Mouse (Mus musculus) layer of hippocampus, adult 2 months (tissue): ENCODE measurements around the gene Sos1. TPM values are rescaled to one million over a fixed set of nuclear protein-coding genes. Genes with fewer than 3 reads are reported as not detected.

Experiments used
- DNase-seq, 2 experiments: peaks; one replicate each; pipeline ENCODE4 v3.0.0; 2022; ENCODE audit warnings: low spot score in 2 of 2
- H3K27ac ChIP-seq: fragments of 200-600 bp; 2 replicates; pipeline ENCODE4 v1.8.1; 2022
- H3K4me3 ChIP-seq: fragments of 200-600 bp; 2 replicates; pipeline ENCODE4 v1.8.1; 2022; ENCODE audit warnings: mild to moderate bottlenecking
- CTCF ChIP-seq: fragments of 200-600 bp; conservative IDR thresholded peaks from 2 replicates; pipeline ENCODE4 v1.8.1; 2022; ENCODE audit warnings: antibody characterized with exemption, mild to moderate bottlenecking, moderate library complexity
- total RNA-seq, 2 experiments: library from RNA; stranded (reverse); gene quantifications; 2 replicates each; pipeline ENCODE4 v1.2.3; 2021

The Sos1 gene
- total RNA-seq, 2 experiments from 2014 or later = 35.2 to 36.8 TPM

- Histone ChIP-seq H3K4me3 (no peak overlapping the region), H3K27ac (no peak overlapping the region)
- DNase-seq = no peak
- no peak for TF ChIP-seq CTCF
Measured at GRCm38 (mm10) chr17:80505342-80505741, 25.1 kb upstream of the Sos1 start.

DNA sequence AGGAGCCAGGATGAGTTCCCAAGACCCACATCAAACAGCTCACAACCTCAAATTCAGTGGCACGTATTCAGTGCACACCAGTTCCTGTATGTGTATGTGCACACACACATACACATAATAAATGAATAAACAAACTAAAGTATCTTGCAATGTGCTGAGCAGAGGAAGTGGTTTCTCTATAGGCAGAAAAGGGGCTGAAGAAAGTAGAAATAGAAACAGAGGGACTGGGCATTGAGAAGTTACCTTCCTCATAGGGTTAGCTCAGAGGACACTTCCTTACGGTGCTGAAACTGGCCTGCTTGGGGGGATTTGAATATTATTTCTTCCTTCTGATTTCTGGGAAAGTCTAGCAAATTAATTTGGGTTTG lies 21.5 kb upstream of the Sos1 start:
- TF ChIP-seq CTCF = no peak
- no peak overlapping the region for H3K27ac ChIP-seq
- H3K4me3 ChIP-seq = no peak overlapping the region
- no peak for DNase-seq

DNA sequence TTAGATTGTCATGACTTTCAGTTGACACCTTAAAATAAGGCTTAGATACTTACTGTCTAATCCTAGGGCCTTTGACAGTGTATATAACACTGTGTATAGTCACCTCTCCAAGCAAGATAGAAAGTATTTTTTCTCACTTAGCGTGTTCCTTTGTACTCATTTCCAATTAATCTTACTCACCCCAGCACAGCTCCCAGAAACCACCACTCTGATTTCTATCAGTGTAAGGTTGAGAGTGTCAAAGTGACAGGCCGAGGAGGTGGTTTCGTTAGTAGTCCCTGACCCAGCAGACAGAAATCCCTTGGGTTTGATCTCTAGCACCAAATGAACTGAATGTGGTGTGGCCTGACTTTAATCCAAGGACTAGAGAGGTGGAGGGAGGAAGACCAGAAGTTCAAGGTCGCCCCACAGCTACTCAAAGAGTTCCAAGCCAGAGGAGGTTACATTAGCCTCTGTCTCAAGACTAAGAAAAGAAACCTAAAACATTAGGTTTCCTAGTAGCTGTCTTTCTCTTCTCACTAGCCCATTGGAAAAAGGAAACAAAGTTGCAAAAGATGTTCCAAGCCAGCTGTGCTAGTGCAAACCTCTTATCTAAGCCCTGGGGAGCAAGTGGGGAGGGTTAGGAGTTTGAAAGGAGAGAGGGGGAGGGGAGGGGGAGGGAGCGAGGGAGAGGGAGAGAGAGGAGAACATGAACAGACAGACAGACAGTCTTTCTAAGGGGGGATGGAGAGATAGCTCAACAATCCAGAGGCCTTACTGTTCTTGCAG lies 21.0 kb upstream of the Sos1 start:
- H3K27ac ChIP-seq = no peak overlapping the region
- TF ChIP-seq CTCF = no peak
- no peak for DNase-seq
- no peak overlapping the region for H3K4me3 ChIP-seq

GRCm38 (mm10) chr17:80500025-80500424 lies 19.8 kb upstream of the Sos1 start:
- DNase-seq = no peak
- H3K27ac ChIP-seq = no peak overlapping the region
- H3K4me3 ChIP-seq = no peak overlapping the region
- no peak for TF ChIP-seq CTCF

- H3K4me3 ChIP-seq = no peak overlapping the region
- H3K27ac ChIP-seq = no peak overlapping the region
- no peak for DNase-seq
- TF ChIP-seq CTCF = no peak
Measured at GRCm38 (mm10) chr17:80498600-80499268, 18.5 kb upstream of the Sos1 start.

DNA sequence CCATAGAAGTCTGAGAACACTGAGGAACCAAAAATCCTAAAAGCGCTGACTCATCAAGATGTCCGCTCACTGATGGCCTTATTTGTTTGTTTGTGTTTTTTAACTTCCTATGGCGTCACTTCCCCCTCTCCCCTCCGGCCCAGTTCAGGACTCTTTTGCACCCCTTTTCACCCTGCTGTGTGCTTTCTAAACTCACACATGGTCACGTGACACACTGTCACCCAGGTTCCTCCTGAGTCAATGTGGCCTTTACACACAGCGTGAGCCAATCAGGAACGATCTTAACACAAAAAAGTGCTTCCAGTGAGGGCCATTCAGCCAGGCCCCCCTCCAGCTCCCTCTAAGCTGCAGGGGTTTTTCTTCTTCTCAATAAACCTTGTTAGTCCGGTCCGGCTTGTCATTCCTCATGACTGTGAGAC lies 16.9 kb upstream of the Sos1 start:
- no peak overlapping the region for H3K27ac ChIP-seq
- no peak for TF ChIP-seq CTCF
- H3K4me3 ChIP-seq = no peak overlapping the region
- DNase-seq = no peak

GRCm38 (mm10) chr17:80496607-80497170 lies 16.4 kb upstream of the Sos1 start:
- TF ChIP-seq CTCF = no peak
- no peak for DNase-seq
- Histone ChIP-seq H3K4me3 (no peak overlapping the region), H3K27ac (no peak overlapping the region)

DNA sequence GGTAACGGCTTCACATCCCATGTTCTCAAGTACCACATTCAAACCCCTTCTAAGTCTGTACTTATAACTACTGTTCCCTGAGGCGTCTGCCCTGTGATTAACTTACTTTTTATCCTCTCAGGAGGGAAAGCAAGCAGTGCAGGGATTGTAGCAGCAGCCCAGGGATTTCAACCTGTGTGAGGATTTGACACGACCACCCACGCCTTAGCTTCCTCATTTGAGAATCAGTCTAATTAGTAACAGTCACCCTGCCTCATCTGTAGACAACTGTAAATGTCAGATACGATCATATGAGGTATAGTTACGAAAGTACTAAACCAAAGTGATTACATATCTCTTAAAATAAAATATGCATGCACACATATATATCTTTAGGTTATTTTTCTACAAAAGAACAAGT lies 15.9 kb upstream of the Sos1 start:
- Histone ChIP-seq H3K27ac (no peak overlapping the region), H3K4me3 (no peak overlapping the region)
- no peak for TF ChIP-seq CTCF
- no peak for DNase-seq

GRCm38 (mm10) chr17:80493891-80494290 lies 13.6 kb upstream of the Sos1 start:
- no peak for TF ChIP-seq CTCF
- Histone ChIP-seq H3K4me3 (no peak overlapping the region), H3K27ac (no peak overlapping the region)
- DNase-seq = no peak

GRCm38 (mm10) chr17:80492811-80493210 lies 12.6 kb upstream of the Sos1 start:
- no peak for TF ChIP-seq CTCF
- no peak overlapping the region for H3K4me3 ChIP-seq
- no peak for DNase-seq
- no peak overlapping the region for H3K27ac ChIP-seq

- H3K4me3 ChIP-seq = no peak overlapping the region
- no peak for TF ChIP-seq CTCF
- DNase-seq = no peak
- no peak overlapping the region for H3K27ac ChIP-seq
Measured at GRCm38 (mm10) chr17:80492274-80492673, 12.0 kb upstream of the Sos1 start.

DNA sequence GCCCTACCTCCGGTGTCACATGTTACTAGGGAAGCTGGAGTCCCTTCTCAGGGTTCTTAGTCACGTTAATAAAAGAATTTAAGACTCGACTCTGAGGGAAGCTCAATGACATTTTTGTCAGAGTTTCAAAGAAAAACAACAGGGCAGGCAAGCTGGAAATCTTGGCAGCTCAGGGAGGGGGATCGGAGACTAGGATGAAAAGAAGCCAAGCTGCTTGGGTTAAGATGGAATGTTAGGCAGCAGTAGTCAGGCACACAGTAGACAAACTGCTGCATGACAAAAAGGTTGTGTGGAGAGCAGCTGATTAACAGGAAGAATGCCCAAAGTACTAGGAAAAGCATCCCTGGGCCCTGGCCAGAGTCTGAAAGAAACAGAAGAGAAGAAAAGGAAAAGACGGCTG lies 9.9 kb upstream of the Sos1 start:
- H3K27ac ChIP-seq = no peak overlapping the region

GRCm38 (mm10) chr17:80488918-80489317 lies 8.7 kb upstream of the Sos1 start:
- TF ChIP-seq CTCF = no peak
- Histone ChIP-seq H3K4me3 (no peak overlapping the region), H3K27ac (no peak overlapping the region)
- DNase-seq = no peak

More for the DNA sequence above, 9.9 kb upstream of the Sos1 start:
- DNase-seq = no peak
- TF ChIP-seq CTCF = no peak
- no peak overlapping the region for H3K4me3 ChIP-seq

- Histone ChIP-seq H3K4me3 (no peak overlapping the region), H3K27ac (no peak overlapping the region)
- no peak for DNase-seq
- TF ChIP-seq CTCF = no peak
Measured at GRCm38 (mm10) chr17:80485160-80485559, 4.9 kb upstream of the Sos1 start.
